Mouse (Mus musculus) testis, adult 2 months (tissue): ENCODE results near the gene Thsd7a.

Experiments
- CTCF ChIP-seq: fragments of 200-500 bp; IDR thresholded peaks from 2 replicates; pipeline ENCODE4 v1.5.1; 2012; ENCODE audit warnings: low read depth, mild to moderate bottlenecking, inconsistent platforms, low read length, moderate library complexity; ENCODE audit not compliant: control insufficient read depth, insufficient read depth, insufficient replicate concordance
- POLR2A ChIP-seq: fragments of 200-500 bp; IDR thresholded peaks from 2 replicates; pipeline ENCODE4 v1.6.1; 2012; ENCODE audit warnings: low read depth, mild to moderate bottlenecking, inconsistent platforms, low read length, moderate library complexity; ENCODE audit not compliant: control insufficient read depth

GRCm38 (mm10) chr6:12764606-12765005 lies 15.4 kb upstream of the Thsd7a start:
- TF ChIP-seq CTCF, result no peak
- TF ChIP-seq POLR2A, result no peak
